Mouse (Mus musculus) CD4-positive, CD25-positive, alpha-beta regulatory T cell, adult 9 weeks (primary cell): ENCODE results near the gene Plpp6. TPM values are rescaled to one million over a fixed set of nuclear protein-coding genes. Genes with fewer than 3 reads are reported as not detected.

Experiments
- polyA plus RNA-seq: library from polyadenylated mRNA; unstranded; fragments of 100-300 nt; shearing (Covaris generic); gene quantifications from one replicate; pipeline ENCODE4 v1.2.1, GENCODE M21; 2017

Plpp6 gene
- polyA plus RNA-seq = 0.72 TPM

DNA sequence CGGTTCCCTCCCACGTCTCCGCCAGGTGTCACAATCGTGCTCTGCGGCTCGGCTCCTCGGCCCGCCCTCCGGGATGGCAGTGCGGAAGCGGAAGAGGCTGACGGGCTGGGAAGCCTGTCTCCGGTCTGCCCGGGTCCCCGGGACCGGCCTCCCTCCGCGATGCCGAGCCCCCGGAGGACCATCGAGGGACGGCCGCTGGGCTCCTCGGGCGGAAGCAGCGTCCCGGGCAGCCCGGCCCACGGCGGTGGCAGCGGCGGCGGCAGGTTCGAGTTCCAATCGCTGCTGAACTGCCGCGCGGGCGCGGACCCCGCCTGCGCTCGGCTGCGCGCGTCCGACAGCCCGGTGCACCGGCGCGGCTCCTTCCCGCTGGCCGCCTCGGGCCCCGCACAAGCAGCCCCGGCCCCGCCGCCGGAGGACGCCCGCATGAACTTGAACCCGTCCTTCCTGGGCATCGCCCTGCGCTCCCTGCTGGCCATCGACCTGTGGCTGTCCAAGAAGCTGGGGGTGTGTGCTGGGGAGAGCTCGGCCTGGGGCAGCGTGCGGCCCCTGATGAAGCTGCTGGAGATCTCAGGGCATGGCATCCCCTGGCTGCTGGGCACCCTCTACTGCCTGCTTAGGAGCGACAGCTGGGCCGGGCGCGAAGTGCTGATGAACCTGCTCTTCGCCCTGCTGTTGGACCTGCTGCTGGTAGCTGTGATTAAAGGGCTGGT lies at the start of gene Plpp6:
Gene Plpp6, plus strand, starts transcription at position 112 of the 710 bp plus-strand sequence.

DNA sequence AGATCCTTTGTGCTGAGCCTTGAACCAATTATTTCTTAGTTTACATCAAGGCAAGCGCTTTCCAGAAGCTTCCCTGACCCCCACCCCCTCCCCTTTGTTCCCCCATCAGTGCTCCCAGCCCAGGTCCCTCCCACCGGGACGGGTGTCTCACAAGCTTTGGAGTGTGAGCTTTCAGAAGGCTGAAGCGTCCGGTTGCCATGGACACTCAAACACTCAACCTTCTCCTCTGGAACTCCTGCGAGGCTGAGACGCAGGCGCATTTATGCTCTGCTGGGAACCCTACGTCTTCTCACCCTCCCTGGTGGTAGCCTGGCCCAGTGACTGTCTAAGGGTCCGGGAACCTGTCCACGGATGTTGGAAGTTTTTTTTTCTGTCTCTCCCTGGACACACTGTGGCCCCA lies 3.9 kb downstream of the Plpp6 start, which contains the start of gene 4430402I18Rik:
Gene 4430402I18Rik, minus strand, starts transcription at position 149 of the 400 bp plus-strand sequence.

DNA sequence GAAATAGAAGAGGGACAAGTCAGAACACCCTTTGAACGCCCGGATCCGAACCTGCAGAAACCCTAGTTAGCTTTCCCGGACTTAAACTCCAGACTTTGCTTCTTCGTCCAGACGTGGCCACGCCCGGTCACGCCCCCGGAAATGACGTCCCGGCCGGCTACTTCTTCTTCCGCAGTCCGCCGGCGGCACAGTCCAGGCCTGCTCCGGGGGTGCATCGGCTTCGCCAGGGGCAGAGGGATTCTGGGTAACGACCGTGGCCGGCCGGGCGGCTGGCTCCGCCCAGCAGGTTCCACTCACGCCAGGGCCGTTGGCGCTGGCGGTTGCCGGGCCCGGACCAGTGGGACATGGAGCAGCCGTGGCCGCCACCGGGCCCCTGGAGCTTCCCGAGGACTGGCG lies 26.4 kb downstream of the Plpp6 start, which contains the start of gene Cdc37l1:
Gene Cdc37l1, plus strand, starts transcription at position 159 of the 396 bp plus-strand sequence.

Other genes with a start within 250 kb of the Plpp6 start
- gene Slc1a1, start 128.9 kb upstream of the Plpp6 start, polyA plus RNA-seq = not detected
- 0.50 TPM for gene 4430402I18Rik, start 3.8 kb downstream of the Plpp6 start, polyA plus RNA-seq
- 34.6 TPM for gene Cdc37l1, start 26.4 kb downstream of the Plpp6 start, polyA plus RNA-seq
- gene Ak3, start 84.0 kb downstream of the Plpp6 start, polyA plus RNA-seq = 12.6 TPM
- 50.2 TPM for gene Rcl1, start 137.4 kb downstream of the Plpp6 start, polyA plus RNA-seq